Mouse (Mus musculus) cerebellum, postnatal 10 days (tissue): ENCODE measurements around the gene Hist1h2ai.
A peak's percentile ranks its signal among the peaks of the same experiment; 100 is the strongest.

ENCODE experiments used
- DNase-seq, 2 experiments: peaks; one replicate each; pipeline ENCODE4 v3.0.0; 2021; ENCODE audit warnings: mixed read lengths in 2 of 2

Gene Hist1h2ai

GRCm38 (mm10) chr13:21729544-21729943 lies 13.3 kb downstream of the Hist1h2ai start:
- no peak for DNase-seq

- DNase-seq: peak; percentile 28 to 31
These were observed 17.2 kb downstream of the Hist1h2ai start for GRCm38 (mm10) chr13:21733466-21733865.

- DNase-seq: peak; percentile 91 to 96
These were observed 18.0 kb downstream of the Hist1h2ai start for GRCm38 (mm10) chr13:21734010-21734905.

GRCm38 (mm10) chr13:21734906-21735767 lies 18.9 kb downstream of the Hist1h2ai start, which contains the start of gene Hist1h4j:
TSS of gene Hist1h4j (plus strand) at chr13:21735064.
- DNase-seq: peak; percentile 91 to 93

GRCm38 (mm10) chr13:21745006-21745405 lies 28.8 kb downstream of the Hist1h2ai start:
- DNase-seq: no peak

GRCm38 (mm10) chr13:21749387-21750158 lies 33.4 kb downstream of the Hist1h2ai start:
- DNase-seq: peak in 1 of 2 experiments; percentile 10

GRCm38 (mm10) chr13:21750159-21751017 lies 34.2 kb downstream of the Hist1h2ai start, which contains the start of gene Hist1h4k:
TSS of gene Hist1h4k (minus strand) at chr13:21750505.
- DNase-seq: peak; percentile 98

- DNase-seq: no peak
These were observed 35.2 kb downstream of the Hist1h2ai start for GRCm38 (mm10) chr13:21751417-21751816.

GRCm38 (mm10) chr13:21751827-21752226 lies 35.6 kb downstream of the Hist1h2ai start:
- DNase-seq: no peak

GRCm38 (mm10) chr13:21752356-21752755 lies 36.1 kb downstream of the Hist1h2ai start:
- no peak for DNase-seq

GRCm38 (mm10) chr13:21753051-21753523 lies 36.9 kb downstream of the Hist1h2ai start:
- DNase-seq: no peak

GRCm38 (mm10) chr13:21753524-21754285 lies 37.5 kb downstream of the Hist1h2ai start, which contains the start of the genes Hist1h2ak and Hist1h2bn:
TSS of gene Hist1h2ak (minus strand) at chr13:21753827.
TSS of gene Hist1h2bn (plus strand) at chr13:21754123.
- DNase-seq: peak; percentile 71 to 77

GRCm38 (mm10) chr13:21754294-21755001 lies 38.2 kb downstream of the Hist1h2ai start:
- DNase-seq: peak; percentile 57

- no peak for DNase-seq
These were observed 39.5 kb downstream of the Hist1h2ai start for GRCm38 (mm10) chr13:21755707-21756106.
